Mouse (Mus musculus) lung, adult 2 months (tissue): ENCODE measurements around the gene Pcyt1a.

ENCODE experiments used
- CTCF ChIP-seq: fragments of 200-500 bp; IDR thresholded peaks from 2 replicates; pipeline ENCODE4 v1.5.1; 2011; ENCODE audit warnings: mild to moderate bottlenecking, low read length, control low read depth; ENCODE audit not compliant: insufficient read depth
- POLR2A ChIP-seq: fragments of 200-500 bp; IDR thresholded peaks from 2 replicates; pipeline ENCODE4 v1.6.1; 2011; ENCODE audit warnings: low read depth, mild to moderate bottlenecking, control low read depth, low read length, borderline replicate concordance; ENCODE audit errors: extremely low read depth

GRCm38 (mm10) chr16:32384885-32385284 lies 45.8 kb upstream of the Pcyt1a start:
- TF ChIP-seq CTCF: no peak
- no peak for TF ChIP-seq POLR2A
